Comparison of ENCODE assay signal across 1 mouse cellular context in genomic region chr15:102326892-102327291, GRCm38 (mm10).
TF ChIP-seq lines count a peak whose summit lies in the region.

No protein-coding gene starts in this region.

TF ChIP-seq in CH12.LX, 34 proteins besides CTCF, POLR2A, EP300 and RAD21 (continued from another document):
- TF ChIP-seq USF1 (IDR thresholded peaks at IDR 0.05; ENCODE audit: low read depth, low read length), result no peak
